Mouse (Mus musculus) heart, adult 8-10 months (tissue): ENCODE measurements around the gene Faim2. TPM values are rescaled to one million over a fixed set of nuclear protein-coding genes. Genes with fewer than 3 reads are reported as not detected.

Experiments used
- DNase-seq: peaks from one replicate; pipeline ENCODE4 v3.0.0; 2022; ENCODE audit warnings: low spot score
- total RNA-seq, 4 experiments: library from RNA; stranded (reverse); gene quantifications; 2 replicates each; pipeline ENCODE4 v1.2.4; 2022

The Faim2 gene
- total RNA-seq, 4 experiments from 2014 or later, result 0.13 to 0.25 (median 0.14) TPM; not detected in 1

DNA sequence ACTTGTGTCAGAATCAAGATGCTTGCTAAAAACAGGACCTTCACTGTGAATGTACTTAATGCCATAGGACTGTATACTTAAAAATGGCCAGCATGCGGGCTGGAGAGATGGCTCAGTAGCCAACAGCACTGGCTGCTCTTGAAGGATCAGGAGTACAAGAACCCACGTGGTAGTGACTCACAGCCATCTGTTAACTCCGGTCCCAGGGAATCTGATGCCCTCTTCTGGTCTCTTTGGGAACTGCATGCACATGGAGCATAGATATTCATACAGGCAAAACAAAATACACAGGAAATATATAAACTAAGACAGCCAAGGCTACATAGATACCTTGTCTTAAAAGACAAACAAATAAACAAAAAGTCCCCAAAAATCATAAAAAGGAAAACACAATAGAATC is 58.9 kb downstream of the Faim2 start:
- DNase-seq, result peak; percentile 87

DNA sequence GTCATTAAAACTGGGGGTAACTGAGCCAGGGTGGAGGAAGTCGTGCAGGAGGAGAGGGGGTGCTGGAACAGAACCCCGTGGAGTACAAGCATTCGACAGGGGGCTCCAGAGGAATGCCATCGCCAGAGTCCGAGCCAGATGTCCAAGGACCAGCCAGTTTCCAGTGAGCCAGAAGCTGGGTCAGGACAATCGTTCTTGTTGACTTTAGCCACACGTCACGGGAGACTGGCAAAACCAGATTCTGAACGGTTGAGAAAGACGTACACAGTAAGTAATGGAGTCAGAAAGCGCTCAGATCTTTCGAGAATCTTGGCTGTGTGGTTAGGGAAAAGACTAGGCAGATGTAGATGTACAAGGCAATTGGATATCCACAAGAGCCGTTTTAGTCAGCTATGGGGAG is 64.8 kb downstream of the Faim2 start:
- no peak for DNase-seq

DNA sequence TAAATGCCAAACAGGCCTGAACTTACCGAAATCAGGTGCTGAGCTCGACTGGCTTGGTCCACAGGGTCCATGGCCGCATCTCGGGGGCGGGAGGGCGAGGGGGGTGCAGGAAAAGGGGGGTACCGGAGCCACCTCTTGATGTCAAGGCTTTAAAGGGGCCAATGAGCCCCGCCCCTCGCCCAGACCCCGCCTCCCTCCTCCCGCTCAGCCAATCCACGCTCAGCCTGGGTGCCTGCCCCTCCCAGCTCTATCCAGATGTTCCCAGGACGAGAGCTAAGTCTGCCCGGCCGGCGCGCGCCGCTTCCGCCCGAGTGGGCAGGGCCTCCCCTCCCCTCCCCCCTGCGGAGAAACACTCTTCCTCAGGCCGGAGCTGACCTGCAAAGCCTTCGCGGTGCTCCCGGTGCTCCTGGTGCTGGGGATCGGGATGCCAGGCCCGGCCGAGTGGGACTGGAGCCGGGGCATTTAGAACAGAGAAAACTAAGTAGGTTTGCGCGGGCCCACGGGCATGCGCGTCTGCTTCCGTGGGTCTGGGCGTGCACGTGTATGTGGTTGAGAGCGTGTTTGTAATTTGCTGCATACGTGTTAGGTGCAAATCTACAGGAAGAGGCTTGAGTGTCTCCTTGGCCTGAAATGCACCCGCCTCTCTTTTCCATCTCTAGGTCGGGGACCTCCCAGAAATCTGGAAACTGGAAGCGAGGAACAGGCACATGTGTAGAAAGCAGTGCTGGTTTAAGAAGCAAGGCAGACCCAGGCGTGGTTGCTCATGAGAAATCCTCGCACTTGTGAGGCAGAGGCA is 70.2 kb downstream of the Faim2 start, which contains the start of gene Nckap5l:
TSS of gene Nckap5l (minus strand) at position 143 of the 796 bp plus-strand sequence.
- peak; percentile 91 for DNase-seq

DNA sequence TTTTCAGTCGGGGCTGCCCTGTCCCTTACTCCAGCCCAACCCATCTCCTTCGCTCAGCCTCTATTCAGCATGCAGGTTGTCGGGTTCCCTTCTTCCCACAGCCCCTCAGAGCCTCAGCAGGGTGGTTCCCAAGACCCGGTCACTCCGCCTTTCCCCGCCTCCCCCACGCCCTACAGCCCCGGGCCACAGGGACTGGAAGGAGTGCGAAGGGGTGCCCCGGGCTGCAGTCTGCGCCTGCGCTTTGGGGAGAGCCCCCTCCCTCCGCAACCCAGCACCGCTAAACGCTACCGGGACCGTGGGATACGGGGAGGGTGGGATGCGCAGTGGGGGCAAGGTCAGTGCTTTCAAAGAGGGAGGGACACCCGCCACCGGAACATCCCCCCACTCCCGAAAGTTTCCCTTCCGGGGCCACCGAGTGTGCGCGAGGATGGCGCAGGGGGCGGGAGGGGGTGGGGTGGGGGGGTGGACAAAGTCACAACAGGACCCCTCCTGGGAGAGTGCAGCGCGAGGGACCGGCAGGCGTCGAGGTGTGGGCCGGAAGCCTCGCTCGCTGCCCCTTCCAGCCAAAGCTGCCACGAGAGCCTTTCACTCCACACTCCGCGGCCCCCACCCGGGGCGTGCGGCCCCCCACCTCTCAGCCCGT is 70.9 kb downstream of the Faim2 start:
- DNase-seq, result peak; percentile 67

DNA sequence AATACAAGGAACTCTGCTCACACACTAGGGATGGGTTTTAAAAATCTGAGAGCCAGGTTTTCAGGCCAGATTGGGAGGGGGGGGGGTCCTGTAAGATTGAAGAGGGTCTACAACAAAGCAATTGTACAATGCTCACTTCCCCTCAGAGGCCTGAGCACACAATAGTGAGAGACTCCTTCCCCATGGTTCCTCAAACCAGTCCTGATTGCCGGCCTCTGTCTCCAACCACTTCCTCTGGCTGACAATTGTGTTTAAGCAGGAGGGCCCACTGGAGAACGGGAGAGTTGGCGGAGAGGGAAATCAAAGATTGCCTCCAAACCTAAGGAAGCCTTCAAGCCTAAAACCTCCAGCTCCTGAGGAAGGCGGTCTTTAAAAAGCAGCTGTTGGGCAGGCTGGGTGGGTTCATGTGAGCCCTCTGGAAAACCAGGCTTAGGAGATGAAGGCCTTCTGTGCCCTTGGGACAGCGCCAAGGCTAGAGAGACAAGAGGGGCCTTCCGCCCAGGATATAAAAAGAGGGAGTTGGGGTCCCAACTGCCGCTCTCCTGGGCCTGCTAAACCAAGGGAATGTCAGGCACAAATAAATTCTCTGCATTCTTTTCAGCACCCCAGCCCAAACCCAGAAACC is 71.5 kb downstream of the Faim2 start:
- DNase-seq, result peak; percentile 35

DNA sequence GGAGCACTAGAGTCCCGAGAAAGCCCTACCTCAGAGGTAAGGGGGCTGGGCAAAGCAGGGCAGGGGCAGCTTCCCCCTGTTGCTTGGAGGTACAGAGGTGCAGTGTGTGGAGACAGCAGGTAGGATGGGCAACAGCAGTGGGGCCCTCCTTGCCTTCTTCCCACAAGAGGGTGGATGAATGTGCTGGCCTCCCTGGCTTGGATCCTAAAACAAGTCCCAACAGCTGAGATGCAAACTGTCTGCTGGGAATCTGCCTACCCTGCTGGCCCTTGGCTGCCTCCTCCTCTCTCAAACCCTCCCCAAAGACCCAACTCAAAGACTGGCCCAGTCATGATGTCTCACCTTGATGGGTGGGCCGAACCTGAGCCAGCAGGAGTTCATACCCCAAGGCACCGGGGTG is 72.5 kb downstream of the Faim2 start:
- DNase-seq, result no peak

DNA sequence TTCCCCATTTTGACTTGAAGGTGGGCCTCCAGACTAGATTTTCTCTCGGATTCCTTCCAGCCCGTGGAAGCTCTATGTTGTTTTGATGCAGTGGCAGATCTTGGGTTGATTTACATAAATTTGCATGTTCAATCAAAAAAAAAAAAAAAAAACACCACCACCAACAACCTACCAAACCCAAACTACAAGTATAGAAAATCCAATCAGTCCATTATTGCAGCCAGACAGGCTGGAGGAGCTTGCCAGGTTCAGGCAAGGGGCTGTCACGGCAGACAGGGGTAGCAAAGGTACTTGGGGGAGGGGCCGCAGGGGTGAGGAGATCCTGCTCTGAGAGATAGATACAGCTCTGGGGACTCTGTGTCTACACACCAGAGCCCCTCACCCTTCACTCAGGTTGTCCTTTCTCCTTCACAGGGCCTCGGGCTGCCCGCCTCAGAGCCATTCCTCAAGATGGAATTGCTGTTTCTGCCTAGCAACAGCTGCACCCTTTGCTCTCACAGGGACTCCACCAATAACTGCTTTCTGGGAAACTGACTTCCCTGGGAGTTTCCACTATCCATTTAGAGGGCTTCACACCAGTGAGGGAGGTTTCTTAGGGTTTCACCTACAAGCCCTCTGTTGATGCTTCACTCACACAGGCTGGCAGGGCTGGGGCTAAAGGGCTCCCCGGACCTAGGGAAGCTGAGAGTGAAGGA is 73.2 kb downstream of the Faim2 start:
- no peak for DNase-seq

DNA sequence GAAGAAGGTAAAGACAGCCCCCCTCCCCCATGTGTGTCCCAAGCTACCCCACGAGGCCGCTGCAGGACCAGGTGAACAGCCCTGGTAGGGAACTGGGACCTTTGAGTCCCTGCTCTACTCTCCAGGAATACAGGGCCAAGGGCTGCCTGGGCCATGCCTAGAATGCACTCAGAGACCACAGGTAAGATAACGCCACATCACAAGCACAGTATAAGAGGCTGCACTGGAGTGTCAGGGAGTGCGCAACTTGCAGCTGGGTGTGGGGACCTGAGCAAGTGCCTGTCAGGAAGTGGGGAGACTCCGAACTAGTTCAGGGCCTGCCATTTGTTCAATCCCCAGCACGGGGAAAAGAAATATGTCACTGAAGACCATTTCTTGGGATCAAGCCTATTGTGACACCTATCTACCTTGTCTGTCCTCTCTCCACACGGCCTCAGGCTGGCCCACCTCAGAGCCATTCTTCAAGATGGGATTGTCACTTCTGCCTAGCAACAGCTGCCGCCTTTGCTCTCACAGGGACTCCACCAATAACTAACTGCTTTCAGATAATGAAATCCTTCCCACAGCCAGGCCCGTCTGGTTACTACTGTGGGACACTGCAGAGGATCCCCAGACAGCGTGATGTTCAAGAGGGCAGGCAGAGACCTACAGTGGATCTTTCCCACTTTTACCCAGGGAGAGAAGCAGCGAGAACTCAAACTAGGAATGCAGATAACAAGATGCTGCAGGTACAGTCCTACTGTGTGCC is 74.6 kb downstream of the Faim2 start:
- DNase-seq, result no peak

DNA sequence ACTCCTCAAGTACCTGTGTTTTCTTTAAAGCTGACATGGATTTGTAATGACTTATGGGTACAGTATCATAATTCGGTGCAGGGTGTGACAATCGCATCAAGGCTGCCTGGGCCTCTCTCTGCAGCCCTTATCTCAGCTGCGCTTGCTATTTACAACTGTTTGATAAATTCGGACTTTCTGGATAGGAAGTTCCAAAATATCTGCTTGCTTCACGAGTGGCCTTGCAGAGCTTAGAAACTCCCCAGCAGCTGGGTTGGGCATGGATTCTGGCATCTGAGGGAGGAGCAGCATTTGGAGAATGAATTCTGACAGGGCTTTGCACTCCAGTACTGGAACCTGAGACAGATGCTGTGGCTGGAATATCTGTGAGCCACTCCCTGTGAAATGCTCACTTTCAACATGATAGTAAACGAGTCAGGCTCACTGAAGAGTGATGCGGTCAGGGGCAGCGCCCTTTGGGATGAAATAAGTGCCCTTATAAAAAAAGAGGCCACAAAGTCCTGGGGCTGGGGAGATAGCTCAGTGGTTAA is 78.1 kb downstream of the Faim2 start:
- DNase-seq, result no peak

DNA sequence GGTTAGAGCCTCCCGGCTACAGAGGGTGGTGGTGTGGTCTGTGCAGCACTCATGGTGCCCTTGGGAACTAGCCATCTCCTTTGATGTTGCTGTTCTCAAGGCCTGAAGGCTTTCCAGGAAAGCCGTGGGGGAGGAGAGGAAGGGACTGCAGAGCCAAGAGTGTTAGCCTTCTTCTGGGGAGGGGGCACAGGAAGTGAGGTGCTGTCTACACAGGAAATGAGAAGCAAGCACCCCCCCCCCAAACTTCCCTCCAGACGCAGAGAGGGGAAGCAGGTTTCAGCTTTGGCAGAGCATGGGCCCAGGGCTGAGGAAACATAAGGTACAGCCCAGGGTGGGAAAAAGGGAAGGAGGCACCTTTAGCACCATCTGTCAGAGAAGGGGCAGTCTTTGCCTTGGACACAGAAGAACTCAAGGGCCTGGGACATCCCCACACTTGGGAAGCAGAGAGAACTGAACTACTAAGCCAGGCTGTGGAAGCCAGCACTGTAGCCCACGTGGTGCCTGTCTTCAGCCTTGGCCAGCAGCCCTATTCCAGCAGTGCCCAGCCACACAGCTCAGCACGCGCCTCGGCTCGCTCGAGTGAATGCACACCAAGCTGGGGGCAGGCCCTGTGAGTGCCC is 78.7 kb downstream of the Faim2 start:
- no peak for DNase-seq

Other genes with a start within 250 kb of the Faim2 start
- gene Prpf40b, start 233.1 kb downstream of the Faim2 start, total RNA-seq, result 10 to 100 TPM; 16.4 to 22.6 (median 20.3) TPM
- under 1 TPM in 1 of 4 experiments, not detected in 3; 0.56 TPM for gene Fam186b, start 232.3 kb downstream of the Faim2 start, total RNA-seq
- gene Fmnl3, start 157.7 kb downstream of the Faim2 start, total RNA-seq, result 10 to 100 TPM; 13.2 to 17.9 (median 15.8) TPM
- gene Tmbim6, start 135.3 kb downstream of the Faim2 start, total RNA-seq, result 100 to 1,000 TPM; 230 to 269 (median 248) TPM
- gene Nckap5l, start 70.4 kb downstream of the Faim2 start, total RNA-seq, result 1 to 10 TPM; 3.2 to 5.2 (median 4.4) TPM
- 1 to 10 TPM; 3.0 to 3.4 (median 3.3) TPM for gene Bcdin3d, start 53.4 kb downstream of the Faim2 start, total RNA-seq
- gene Aqp2, start 50.9 kb upstream of the Faim2 start, total RNA-seq, result not detected
- gene Aqp5, start 62.6 kb upstream of the Faim2 start, total RNA-seq, result under 1 TPM in 3 of 4 experiments, not detected in 1; 0.26 to 0.57 (median 0.37) TPM
- gene Aqp6, start 73.2 kb upstream of the Faim2 start, total RNA-seq, result under 1 TPM in 2 of 4 experiments, not detected in 2; 0.17 to 0.41 TPM
- 1 to 10 TPM in 1 of 4 experiments, under 1 TPM in 3; 0.46 to 1.6 (median 0.99) TPM for gene Racgap1, start 123.5 kb upstream of the Faim2 start, total RNA-seq
- gene Asic1, start 142.2 kb upstream of the Faim2 start, total RNA-seq, result under 1 TPM; 0.14 to 0.56 (median 0.35) TPM
- 10 to 100 TPM; 21.7 to 25.8 (median 24.5) TPM for gene Smarcd1, start 174.0 kb upstream of the Faim2 start, total RNA-seq
- gene Gm17349, start 177.3 kb upstream of the Faim2 start, total RNA-seq, result 1 to 10 TPM; 2.4 to 3.3 (median 2.9) TPM
- 10 to 100 TPM; 38.6 to 59.0 (median 49.5) TPM for gene Gpd1, start 189.3 kb upstream of the Faim2 start, total RNA-seq
- 100 to 1,000 TPM; 240 to 284 (median 258) TPM for gene Cox14, start 197.5 kb upstream of the Faim2 start, total RNA-seq
- 10 to 100 TPM; 17.8 to 23.6 (median 18.1) TPM for gene Cers5, start 244.7 kb upstream of the Faim2 start, total RNA-seq